11 mouse cellular contexts compared by ENCODE assay signal in genomic region chr16:17707541-17707940, GRCm38 (mm10).
"Had no signal": no experiment of that assay in that cellular context is flagged by ENCODE, and none has a peak within 500 bp of the region (broad histone marks: within the 10 kb centered on the region; RNA-seq: fewer than 3 reads in every experiment).

No protein-coding gene starts in this region.

- H3K4me3 ChIP-seq: limb, embryonic 15.5 days; liver, embryonic 12.5 days; midbrain, embryonic 10.5 days; myocyte; neural tube, embryonic 15.5 days had no signal

- H3K9ac ChIP-seq: limb, embryonic 15.5 days; liver, embryonic 12.5 days; neural tube, embryonic 15.5 days had no signal

- H3K27me3 ChIP-seq: limb, embryonic 15.5 days; liver, embryonic 12.5 days; neural tube, embryonic 15.5 days had no signal

- H3K9me3 ChIP-seq: limb, embryonic 15.5 days; liver, embryonic 12.5 days; midbrain, embryonic 10.5 days; neural tube, embryonic 15.5 days had no signal

- H3K4me1 ChIP-seq: limb, embryonic 15.5 days; liver, embryonic 12.5 days; midbrain, embryonic 10.5 days; neural tube, embryonic 15.5 days had no signal

- DNase-seq: layer of hippocampus, adult 9-11 months; layer of hippocampus, postnatal 36 days; midbrain, embryonic 14.5 days; right cerebral cortex, adult 18-20 months; right cerebral cortex, postnatal 25 days; thymus, postnatal 4 days had no signal

- H3K27ac ChIP-seq: limb, embryonic 15.5 days; liver, embryonic 12.5 days; midbrain, embryonic 10.5 days; neural tube, embryonic 15.5 days had no signal

- H3K4me2 ChIP-seq: limb, embryonic 15.5 days; liver, embryonic 12.5 days; neural tube, embryonic 15.5 days had no signal

- ATAC-seq: liver, embryonic 12.5 days had no signal
